In genomic region chr15:61541643-61542042, GRCm38 (mm10) we compare ENCODE assay signal across 15 mouse cellular contexts.
"Had no signal": no experiment of that assay in that cellular context is flagged by ENCODE, and none has a peak within 500 bp of the region (broad histone marks: within the 10 kb centered on the region; RNA-seq: fewer than 3 reads in every experiment).

No protein-coding gene starts in this region.

- ATAC-seq: liver, embryonic 12.5 days had no signal

- H3K27ac ChIP-seq: kidney, postnatal 0 days; limb, embryonic 15.5 days; liver, embryonic 12.5 days; midbrain, embryonic 10.5 days; neural tube, embryonic 13.5 days had no signal

- H3K4me2 ChIP-seq: limb, embryonic 15.5 days; liver, embryonic 12.5 days; lung, embryonic 14.5 days; neural tube, embryonic 13.5 days had no signal

- H3K9me3 ChIP-seq: limb, embryonic 15.5 days; liver, embryonic 12.5 days; midbrain, embryonic 10.5 days; neural tube, embryonic 13.5 days had no signal

- H3K4me3 ChIP-seq: limb, embryonic 15.5 days; liver, embryonic 12.5 days; midbrain, embryonic 10.5 days; myocyte; neural tube, embryonic 13.5 days had no signal

- H3K4me1 ChIP-seq: liver, embryonic 12.5 days; midbrain, embryonic 10.5 days had no signal

- H3K27me3 ChIP-seq: limb, embryonic 15.5 days; liver, embryonic 12.5 days; neural tube, embryonic 13.5 days had no signal

- DNase-seq: kidney, adult 11 months; kidney, adult 9 months; kidney, postnatal 36 days; layer of hippocampus, adult 9-11 months; layer of hippocampus, postnatal 36 days; lung, postnatal 10 days; lung, postnatal 4 days; retina, postnatal 1 day had no signal

- H3K36me3 ChIP-seq: limb, embryonic 15.5 days; liver, embryonic 12.5 days; midbrain, embryonic 10.5 days; neural tube, embryonic 13.5 days had no signal

- H3K9ac ChIP-seq: limb, embryonic 15.5 days; liver, embryonic 12.5 days; lung, embryonic 14.5 days; neural tube, embryonic 13.5 days had no signal
